Mouse (Mus musculus): Measurements from ENCODE around the gene Cebpe. TPM values are rescaled to one million over a fixed set of nuclear protein-coding genes. Genes with fewer than 3 reads are reported as not detected.

Gene Cebpe
- 0.12 TPM in 1 of 2 replicates, not detected in the other for polyA plus RNA-seq (2014; fragmentation: Nextera tagmentation; extraction: Ambion mirVana)

- Histone ChIP-seq H3K4me2 (no peak within 1 kb of the TSS), H3K9me3 (ENCODE audit: control insufficient read depth, low read length) (no peaks in the 10 kb centered on the region), H3K4me3 (ENCODE audit: low read depth, low read length) (no peak within 1 kb of the TSS), H3K36me3 (ENCODE audit: control insufficient read depth, insufficient read depth, low read length) (no peaks in the 10 kb centered on the region), H3K27ac (ENCODE audit: low read depth, low read length) (no peak within 1 kb of the TSS), H3K27me3 (ENCODE audit: control insufficient read depth, insufficient read depth, low read length) (no peaks in the 10 kb centered on the region; the same call in 1 of the 2 replicates), H3K4me1 (ENCODE audit: control insufficient read depth, insufficient read depth, low read length) (peaks cover 3% of the 10 kb centered on the region; the same call in 1 of the 2 replicates), H3K9ac (ENCODE audit: low read length) (no peak within 1 kb of the TSS)
- no peak for DNase-seq (ENCODE audit: low spot score, missing footprints)
- WGBS = 91% methylated on average over 7 of the region's 7 CpGs
- no peak for ATAC-seq (ENCODE audit: low FRiP score)
Observed at GRCm38 (mm10) chr14:54712074-54712473, at the start of gene Cebpe. Gene Cebpe, minus strand, starts transcription at chr14:54712174.

DNA sequence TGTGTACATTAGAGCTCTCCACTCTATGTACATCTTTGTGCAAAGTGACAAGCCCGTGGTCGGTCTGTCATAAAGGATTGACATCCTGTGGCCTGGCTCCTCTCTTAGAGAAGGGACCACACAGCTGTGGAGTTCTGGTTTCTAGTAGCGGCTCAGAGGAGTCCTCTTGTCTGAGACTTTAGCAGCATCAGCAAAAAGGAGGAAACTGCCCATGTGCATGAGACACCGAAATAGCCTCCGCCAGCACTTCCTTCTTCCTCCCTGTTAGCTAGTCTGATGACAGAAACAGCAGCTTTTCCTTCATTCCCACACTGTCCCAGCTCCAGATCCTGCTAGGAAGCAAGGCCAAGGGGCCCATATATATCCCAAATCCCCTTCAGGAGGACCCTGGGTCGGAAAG is 44.4 kb upstream of the Cebpe start:
- no peak for DNase-seq (ENCODE audit: low spot score, missing footprints)
- Histone ChIP-seq H3K9me3 (ENCODE audit: control insufficient read depth, low read length) (no peaks in the 10 kb centered on the region), H3K27me3 (ENCODE audit: control insufficient read depth, insufficient read depth, low read length) (no peaks in the 10 kb centered on the region), H3K9ac (ENCODE audit: low read length) (no peak overlapping the region), H3K36me3 (ENCODE audit: control insufficient read depth, insufficient read depth, low read length) (no peaks in the 10 kb centered on the region), H3K4me1 (ENCODE audit: control insufficient read depth, insufficient read depth, low read length) (peaks cover 5% of the 10 kb centered on the region), H3K4me3 (ENCODE audit: low read depth, low read length) (no peak overlapping the region), H3K4me2 (no peak overlapping the region), H3K27ac (ENCODE audit: low read depth, low read length) (no peak overlapping the region)
- 89% methylated on average over 6 of the region's 6 CpGs for WGBS
- no peak for ATAC-seq (ENCODE audit: low FRiP score)

DNA sequence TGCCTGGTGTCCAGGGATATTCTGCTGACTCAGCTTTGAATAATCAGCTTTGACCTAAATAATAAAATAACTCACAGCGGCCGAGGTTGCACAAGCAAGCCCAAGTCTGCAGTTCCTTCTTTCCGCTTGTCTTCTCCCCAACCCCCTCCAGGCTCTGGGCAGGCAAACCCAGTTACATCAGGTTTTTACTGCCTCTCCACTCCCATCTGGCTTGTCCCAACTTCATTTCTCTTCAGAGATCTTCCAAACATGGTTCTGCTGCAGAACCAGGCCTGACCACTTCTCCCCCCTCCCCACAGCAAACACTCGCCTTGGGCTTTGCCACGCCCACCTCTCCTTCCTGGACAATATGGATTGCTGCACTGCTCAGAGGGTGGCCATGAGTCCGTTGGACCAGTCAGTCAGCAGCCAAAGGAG is 42.6 kb upstream of the Cebpe start:
- Histone ChIP-seq H3K36me3 (ENCODE audit: control insufficient read depth, insufficient read depth, low read length) (no peaks in the 10 kb centered on the region), H3K9me3 (ENCODE audit: control insufficient read depth, low read length) (no peaks in the 10 kb centered on the region), H3K9ac (ENCODE audit: low read length) (0 out of 2 replicates have a peak overlapping the region, but pooled peaks have one; percentile 4), H3K4me1 (ENCODE audit: control insufficient read depth, insufficient read depth, low read length) (peaks cover 5% of the 10 kb centered on the region), H3K27me3 (ENCODE audit: control insufficient read depth, insufficient read depth, low read length) (no peaks in the 10 kb centered on the region), H3K27ac (ENCODE audit: low read depth, low read length) (peak overlapping the region; percentile 27; the same call in 1 of the 2 replicates), H3K4me3 (ENCODE audit: low read depth, low read length) (no peak overlapping the region), H3K4me2 (no peak overlapping the region; the same call in 1 of the 2 replicates)
- DNase-seq (ENCODE audit: low spot score, missing footprints) (no peak), ATAC-seq (ENCODE audit: low FRiP score) (no peak)
- WGBS = 40% methylated on average over 6 of the region's 6 CpGs

DNA sequence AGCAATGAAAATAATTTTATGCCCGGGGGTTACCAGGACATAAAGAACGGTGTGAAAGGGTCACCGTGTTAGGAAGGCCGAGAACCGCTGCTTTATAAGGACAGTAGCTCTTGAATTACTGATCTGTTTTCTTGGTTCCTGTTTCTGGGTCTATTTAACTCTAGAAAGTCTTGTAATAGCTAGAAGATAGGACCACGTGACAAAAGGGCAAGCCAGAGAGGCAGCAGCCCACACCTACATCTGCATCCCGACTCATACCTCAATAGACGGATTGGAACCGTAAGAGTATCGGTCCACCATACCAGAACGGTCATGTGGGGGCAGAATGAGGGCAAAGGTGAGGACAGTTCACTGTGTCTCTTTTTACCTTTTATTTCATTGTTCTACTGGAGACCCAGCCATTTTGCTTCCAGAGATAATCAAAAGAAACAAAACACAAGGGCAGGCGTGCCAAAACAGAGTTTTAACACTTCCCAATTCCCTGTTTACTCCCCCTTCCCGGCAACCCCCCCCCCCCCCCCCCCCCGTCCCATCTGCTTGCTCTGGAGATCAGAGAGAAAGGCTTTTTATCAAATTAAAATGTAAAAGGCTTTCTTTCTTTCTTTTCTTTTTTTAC is 42.1 kb upstream of the Cebpe start:
- Histone ChIP-seq H3K4me3 (ENCODE audit: low read depth, low read length) (no peak overlapping the region), H3K36me3 (ENCODE audit: control insufficient read depth, insufficient read depth, low read length) (no peaks in the 10 kb centered on the region), H3K9me3 (ENCODE audit: control insufficient read depth, low read length) (no peaks in the 10 kb centered on the region), H3K27me3 (ENCODE audit: control insufficient read depth, insufficient read depth, low read length) (no peaks in the 10 kb centered on the region), H3K9ac (ENCODE audit: low read length) (no peak overlapping the region), H3K4me1 (ENCODE audit: control insufficient read depth, insufficient read depth, low read length) (peaks cover 5% of the 10 kb centered on the region), H3K4me2 (no peak overlapping the region), H3K27ac (ENCODE audit: low read depth, low read length) (no peak overlapping the region)
- WGBS = 78% methylated on average over 14 of the region's 14 CpGs
- ATAC-seq (ENCODE audit: low FRiP score) (no peak), DNase-seq (ENCODE audit: low spot score, missing footprints) (no peak)

DNA sequence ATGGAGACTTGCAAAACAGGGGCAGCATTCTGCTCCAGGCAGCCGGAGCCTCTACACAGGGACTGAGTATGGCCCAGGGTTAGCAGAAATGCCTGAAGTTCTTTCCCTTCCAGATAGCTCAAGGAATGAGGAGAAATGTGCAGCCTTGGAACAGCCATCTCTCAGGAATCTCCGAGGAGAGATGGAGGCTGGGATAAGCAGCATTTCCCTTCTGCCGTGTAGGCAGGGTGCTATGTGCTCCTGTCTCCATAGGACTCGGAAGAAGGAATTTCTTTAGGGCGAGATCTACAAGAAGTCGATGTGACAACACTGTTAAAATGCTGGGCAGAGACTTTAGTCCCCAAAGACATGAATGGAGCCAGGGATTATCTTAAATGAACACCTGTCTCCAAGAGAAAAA is 41.0 kb upstream of the Cebpe start:
- DNase-seq (ENCODE audit: low spot score, missing footprints) (no peak), ATAC-seq (ENCODE audit: low FRiP score) (no peak)
- Histone ChIP-seq H3K9me3 (ENCODE audit: control insufficient read depth, low read length) (no peaks in the 10 kb centered on the region), H3K4me1 (ENCODE audit: control insufficient read depth, insufficient read depth, low read length) (peaks cover 5% of the 10 kb centered on the region), H3K4me3 (ENCODE audit: low read depth, low read length) (no peak overlapping the region), H3K9ac (ENCODE audit: low read length) (no peak overlapping the region), H3K27ac (ENCODE audit: low read depth, low read length) (no peak overlapping the region), H3K4me2 (no peak overlapping the region), H3K27me3 (ENCODE audit: control insufficient read depth, insufficient read depth, low read length) (no peaks in the 10 kb centered on the region), H3K36me3 (ENCODE audit: control insufficient read depth, insufficient read depth, low read length) (no peaks in the 10 kb centered on the region)
- WGBS = 88% methylated on average over 6 of the region's 6 CpGs

- Histone ChIP-seq H3K9ac (ENCODE audit: low read length) (no peak overlapping the region), H3K27ac (ENCODE audit: low read depth, low read length) (no peak overlapping the region), H3K4me2 (no peak overlapping the region), H3K27me3 (ENCODE audit: control insufficient read depth, insufficient read depth, low read length) (no peaks in the 10 kb centered on the region), H3K4me3 (ENCODE audit: low read depth, low read length) (no peak overlapping the region), H3K4me1 (ENCODE audit: control insufficient read depth, insufficient read depth, low read length) (peaks cover 5% of the 10 kb centered on the region), H3K36me3 (ENCODE audit: control insufficient read depth, insufficient read depth, low read length) (no peaks in the 10 kb centered on the region), H3K9me3 (ENCODE audit: control insufficient read depth, low read length) (no peaks in the 10 kb centered on the region)
- no peak for ATAC-seq (ENCODE audit: low FRiP score)
- 80% methylated on average over 1 of the region's 1 CpGs for WGBS
- DNase-seq (ENCODE audit: low spot score, missing footprints) = no peak
Observed at GRCm38 (mm10) chr14:54751768-54752167, 39.8 kb upstream of the Cebpe start.

DNA sequence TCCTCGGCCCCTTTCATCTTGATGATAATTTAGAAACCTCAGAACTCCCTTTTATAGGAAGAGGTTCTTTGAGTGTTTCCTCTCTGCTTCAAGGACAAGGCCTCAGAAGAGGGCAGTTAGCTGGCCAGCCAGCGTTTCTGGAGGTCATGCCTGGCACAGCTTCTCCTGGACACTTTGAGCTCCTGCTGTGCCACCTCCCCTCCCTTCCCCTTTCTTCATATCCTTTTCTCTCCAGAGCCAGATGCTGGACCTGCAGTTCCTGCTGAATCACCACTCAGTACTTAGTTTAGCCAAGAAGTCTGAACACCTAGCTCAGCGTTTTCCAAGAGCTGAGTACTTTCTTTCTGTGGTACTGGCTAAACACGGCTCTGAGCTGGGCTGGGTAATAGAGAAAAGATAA is 37.3 kb upstream of the Cebpe start:
- H3K27me3 ChIP-seq (ENCODE audit: control insufficient read depth, insufficient read depth, low read length) = no peaks in the 10 kb centered on the region
- H3K9ac ChIP-seq (ENCODE audit: low read length) = no peak overlapping the region
- H3K27ac ChIP-seq (ENCODE audit: low read depth, low read length) = no peak overlapping the region
- no peaks in the 10 kb centered on the region for H3K9me3 ChIP-seq (ENCODE audit: control insufficient read depth, low read length)
- ATAC-seq (ENCODE audit: low FRiP score) = no peak
- H3K4me2 ChIP-seq = no peak overlapping the region
- no peak for DNase-seq (ENCODE audit: low spot score, missing footprints)
- no peak overlapping the region for H3K4me3 ChIP-seq (ENCODE audit: low read depth, low read length)
- no peaks in the 10 kb centered on the region for H3K36me3 ChIP-seq (ENCODE audit: control insufficient read depth, insufficient read depth, low read length)
- 80% methylated on average over 4 of the region's 4 CpGs for WGBS
- no peaks in the 10 kb centered on the region for H3K4me1 ChIP-seq (ENCODE audit: control insufficient read depth, insufficient read depth, low read length)

GRCm38 (mm10) chr14:54747942-54748917 is 36.3 kb upstream of the Cebpe start:
- Histone ChIP-seq H3K36me3 (ENCODE audit: control insufficient read depth, insufficient read depth, low read length) (no peaks in the 10 kb centered on the region), H3K9me3 (ENCODE audit: control insufficient read depth, low read length) (no peaks in the 10 kb centered on the region), H3K9ac (ENCODE audit: low read length) (no peak overlapping the region), H3K27me3 (ENCODE audit: control insufficient read depth, insufficient read depth, low read length) (no peaks in the 10 kb centered on the region), H3K27ac (ENCODE audit: low read depth, low read length) (no peak overlapping the region), H3K4me2 (no peak overlapping the region), H3K4me1 (ENCODE audit: control insufficient read depth, insufficient read depth, low read length) (no peaks in the 10 kb centered on the region), H3K4me3 (ENCODE audit: low read depth, low read length) (no peak overlapping the region)
- 88% methylated on average over 16 of the region's 16 CpGs for WGBS
- no peak for DNase-seq (ENCODE audit: low spot score, missing footprints)
- ATAC-seq (ENCODE audit: low FRiP score) = no peak

DNA sequence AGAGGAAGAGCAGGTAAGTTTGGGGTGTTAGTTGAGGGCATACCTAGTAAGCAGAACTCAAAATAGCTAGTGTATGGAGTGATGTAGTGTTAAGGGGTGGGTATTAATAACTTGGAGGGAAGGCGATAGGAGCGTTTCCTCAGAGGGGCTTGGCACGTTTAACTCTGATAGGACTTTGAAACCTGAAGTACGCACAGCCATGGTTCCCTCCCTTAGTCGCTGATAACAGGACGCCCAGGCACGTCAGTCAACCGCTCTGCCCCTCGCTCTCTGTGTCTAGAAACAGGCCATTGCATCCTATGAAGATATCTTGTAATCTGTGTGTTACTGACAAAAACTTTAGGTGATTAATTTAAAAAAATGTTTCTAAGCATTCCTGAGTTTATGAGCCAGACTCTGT is 34.1 kb upstream of the Cebpe start:
- H3K9me3 ChIP-seq (ENCODE audit: control insufficient read depth, low read length) = no peaks in the 10 kb centered on the region
- no peak for ATAC-seq (ENCODE audit: low FRiP score)

More for the DNA sequence above, 34.1 kb upstream of the Cebpe start:
- Histone ChIP-seq H3K36me3 (ENCODE audit: control insufficient read depth, insufficient read depth, low read length) (no peaks in the 10 kb centered on the region), H3K4me3 (ENCODE audit: low read depth, low read length) (no peak overlapping the region), H3K4me2 (no peak overlapping the region), H3K27me3 (ENCODE audit: control insufficient read depth, insufficient read depth, low read length) (no peaks in the 10 kb centered on the region), H3K27ac (ENCODE audit: low read depth, low read length) (no peak overlapping the region), H3K4me1 (ENCODE audit: control insufficient read depth, insufficient read depth, low read length) (no peaks in the 10 kb centered on the region), H3K9ac (ENCODE audit: low read length) (no peak overlapping the region)
- 92% methylated on average over 9 of the region's 9 CpGs for WGBS
- no peak for DNase-seq (ENCODE audit: low spot score, missing footprints)
